Mouse (Mus musculus) embryo, embryonic 11 days (tissue): ENCODE results near the gene Sfxn3.

Experiments
- DNase-seq: peaks from one replicate; pipeline ENCODE4 v3.0.0-alpha.2; 2015

The Sfxn3 gene

DNA sequence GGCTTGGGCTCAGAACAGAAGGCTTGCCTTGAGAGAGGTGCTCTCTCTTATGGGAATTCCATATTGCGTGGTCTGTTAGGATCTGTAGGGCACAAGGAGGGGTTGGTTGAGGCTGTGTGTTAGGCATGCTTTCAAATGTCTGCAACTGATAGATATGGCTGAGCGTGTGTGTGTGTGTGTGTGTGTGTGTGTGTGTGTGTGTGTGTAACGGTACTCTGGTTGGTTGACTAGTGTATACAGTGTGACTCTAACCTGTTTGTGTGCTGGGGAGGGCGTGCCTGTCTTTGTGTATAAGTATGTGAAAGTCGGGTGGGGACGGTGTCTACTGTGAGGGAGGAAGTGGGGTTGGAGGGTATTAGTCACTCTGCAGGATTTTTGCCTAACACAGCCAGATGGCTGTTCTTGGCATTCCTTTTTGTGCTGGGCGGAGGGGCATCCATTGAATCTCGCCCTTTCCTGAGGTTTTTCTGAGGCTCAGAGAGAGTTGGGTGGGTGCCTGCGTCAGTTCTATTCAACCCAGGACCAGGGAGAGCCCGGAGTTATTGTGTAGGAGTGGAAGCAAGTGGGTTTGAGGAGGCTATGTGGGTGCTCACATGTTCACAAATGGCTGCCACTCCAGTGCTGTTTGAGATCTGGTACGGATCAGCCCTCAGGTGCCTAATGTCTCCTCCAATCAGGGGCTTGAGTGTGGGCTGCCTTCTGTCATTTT lies 786 bp downstream of the Sfxn3 start:
- no peak for DNase-seq

DNA sequence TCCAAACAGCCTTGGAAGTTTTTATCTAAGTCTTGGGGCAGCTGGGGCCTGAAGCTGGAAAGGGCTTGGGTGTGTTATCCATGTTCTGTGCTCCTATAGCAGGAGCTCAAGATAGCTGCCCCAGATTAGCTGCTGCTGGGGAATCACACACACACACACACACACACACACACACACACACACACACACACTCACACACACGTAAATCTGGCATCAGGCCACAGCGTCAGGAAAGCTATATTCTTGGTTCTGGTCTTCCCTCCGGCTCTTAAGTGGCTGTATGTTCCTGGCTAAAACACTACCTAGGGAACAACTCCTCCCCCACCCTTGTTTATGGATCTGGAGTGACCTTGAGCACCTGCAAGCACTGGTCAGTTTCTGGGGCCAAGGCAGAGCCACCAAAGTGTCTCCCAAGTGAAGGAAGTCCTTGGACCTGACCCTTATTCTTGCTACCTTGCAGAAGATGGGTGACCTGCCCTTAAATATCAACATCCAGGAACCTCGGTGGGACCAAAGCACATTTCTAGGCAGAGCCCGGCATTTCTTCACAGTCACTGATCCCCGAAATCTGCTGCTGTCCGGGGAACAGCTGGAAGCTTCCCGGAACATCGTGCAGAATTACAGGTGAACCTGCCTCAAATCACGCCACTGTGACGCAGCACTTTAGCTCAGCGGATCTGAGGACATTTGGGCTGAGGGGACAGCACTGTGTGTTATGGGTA lies 1.5 kb downstream of the Sfxn3 start:
- DNase-seq: no peak

DNA sequence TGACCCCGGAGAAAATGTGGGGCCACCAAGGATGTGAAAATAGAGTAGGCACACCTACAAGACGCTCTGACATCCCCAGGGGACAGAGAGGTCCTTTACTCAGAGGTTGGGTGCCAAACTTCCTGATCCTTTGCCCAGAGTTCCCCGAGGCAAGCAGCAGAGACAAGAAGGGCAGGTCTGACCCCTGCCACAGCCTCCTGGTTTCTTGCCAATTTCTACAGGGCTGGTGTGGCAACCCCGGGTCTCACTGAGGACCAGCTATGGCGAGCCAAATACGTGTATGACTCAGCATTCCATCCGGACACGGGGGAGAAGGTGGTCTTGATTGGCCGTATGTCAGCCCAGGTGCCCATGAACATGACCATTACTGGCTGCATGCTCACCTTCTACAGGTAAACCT lies 2.2 kb downstream of the Sfxn3 start:
- DNase-seq: no peak

DNA sequence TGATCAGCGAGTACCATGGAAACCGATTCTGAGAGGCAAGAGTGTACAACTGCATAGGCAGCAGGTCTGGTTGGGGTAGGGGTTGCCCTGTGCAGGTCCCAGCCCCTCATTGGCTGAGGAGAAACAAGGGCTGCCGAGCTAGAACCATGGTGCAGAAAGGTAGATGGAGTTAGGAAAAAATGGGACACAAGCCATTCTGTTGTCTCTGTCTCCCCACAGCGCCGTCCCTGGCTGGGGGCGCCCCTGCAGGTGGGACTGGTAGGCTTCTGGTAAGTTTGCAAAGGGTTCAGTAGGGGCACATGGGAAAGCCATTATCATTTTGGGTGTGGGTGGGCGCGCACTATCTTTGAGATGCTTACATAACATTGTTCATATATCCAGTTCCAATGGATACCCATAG lies 6.1 kb downstream of the Sfxn3 start:
- DNase-seq: no peak

DNA sequence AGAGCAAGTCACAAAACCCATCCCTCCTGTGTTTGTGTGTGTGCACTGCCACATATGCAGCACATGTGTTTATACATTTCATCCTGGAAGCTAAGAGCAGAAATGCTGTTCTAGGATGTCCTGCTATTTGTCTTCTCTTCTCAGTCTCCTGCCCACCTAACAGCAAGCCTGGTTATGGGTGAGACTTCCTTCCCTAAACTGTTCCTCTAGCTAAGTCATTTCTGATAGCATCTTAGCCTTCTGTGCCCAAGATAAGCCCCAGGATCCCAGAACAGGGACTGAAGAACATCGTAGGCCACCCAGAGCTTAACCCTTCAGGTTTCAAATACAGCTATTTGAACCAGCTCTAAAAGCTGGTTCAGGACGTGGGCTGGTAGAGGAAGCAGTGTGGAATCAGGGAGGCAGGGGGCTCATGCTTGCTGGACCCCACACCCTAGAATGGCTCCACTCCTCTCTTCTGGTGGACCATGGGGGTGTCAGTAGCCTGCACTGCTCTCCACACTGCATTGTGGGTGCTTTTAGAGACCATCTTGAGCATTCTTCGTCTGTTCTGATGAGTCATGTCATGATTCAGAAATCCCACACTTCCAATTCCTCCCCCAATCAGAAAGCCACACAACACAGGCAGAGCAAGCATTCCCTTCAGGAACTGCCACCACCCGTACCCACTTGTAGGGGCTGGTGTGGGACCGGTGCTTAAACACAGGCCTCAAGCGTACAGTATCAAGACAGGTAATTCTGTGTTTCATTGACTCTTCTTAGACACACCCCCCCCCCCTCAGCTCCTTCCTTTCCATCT lies 7.8 kb downstream of the Sfxn3 start:
- DNase-seq: no peak

DNA sequence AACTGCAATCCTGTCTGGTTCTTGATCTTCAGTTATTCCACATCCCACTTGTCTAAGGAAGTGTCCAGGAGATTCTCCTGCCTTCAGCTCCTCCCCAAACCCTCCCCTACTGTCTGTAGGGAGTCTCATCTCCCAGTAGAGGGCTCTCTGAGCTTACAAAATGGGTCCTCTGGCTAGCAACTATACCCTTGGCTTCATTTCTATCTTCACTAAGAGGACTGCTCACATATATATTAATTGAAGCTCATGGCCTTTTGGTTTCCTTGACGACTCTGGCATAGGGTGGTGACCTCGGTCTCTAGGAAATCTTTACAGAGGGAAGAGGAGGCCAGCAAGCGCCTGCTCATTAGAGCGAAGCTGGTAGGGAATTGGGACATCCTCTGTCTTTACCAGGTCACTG lies 9.1 kb downstream of the Sfxn3 start:
- peak; percentile 73 for DNase-seq

DNA sequence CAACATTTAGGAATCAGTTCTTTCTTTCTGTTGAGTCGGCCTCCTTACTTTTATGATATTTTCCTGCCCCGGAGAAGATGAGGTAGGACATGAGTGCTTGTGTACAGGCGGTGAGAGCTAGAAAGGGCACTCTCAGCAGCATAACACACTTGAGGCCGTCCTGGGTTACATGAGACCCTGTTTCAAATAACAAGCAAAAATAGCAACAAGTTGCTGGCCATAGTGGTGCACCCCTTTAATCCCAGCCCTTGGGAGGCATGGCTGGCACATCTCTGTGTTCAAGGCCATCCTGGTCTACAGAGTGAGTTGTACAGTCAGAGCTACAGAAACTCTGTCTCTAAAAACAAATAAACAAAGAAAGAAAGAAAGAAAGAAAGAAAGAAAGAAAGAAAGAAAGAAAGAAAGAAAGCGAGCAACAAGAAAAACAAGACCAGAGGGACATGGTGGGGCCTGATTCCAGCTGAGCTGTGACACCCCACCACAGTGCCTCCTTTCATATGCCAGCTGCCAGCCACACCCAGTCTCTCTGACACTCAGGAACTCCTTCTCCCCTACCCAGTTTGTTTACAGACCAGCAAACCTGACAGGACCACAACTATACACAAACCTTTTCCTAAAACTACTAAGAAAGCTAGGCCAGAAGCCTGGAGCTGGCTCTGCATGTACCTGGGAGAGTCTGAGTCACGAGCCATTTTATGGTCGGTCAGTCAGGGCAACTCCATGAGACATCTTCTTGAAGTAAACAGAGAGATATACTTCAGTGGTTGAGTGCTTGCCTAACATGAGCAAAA lies 9.8 kb downstream of the Sfxn3 start:
- DNase-seq: no peak

DNA sequence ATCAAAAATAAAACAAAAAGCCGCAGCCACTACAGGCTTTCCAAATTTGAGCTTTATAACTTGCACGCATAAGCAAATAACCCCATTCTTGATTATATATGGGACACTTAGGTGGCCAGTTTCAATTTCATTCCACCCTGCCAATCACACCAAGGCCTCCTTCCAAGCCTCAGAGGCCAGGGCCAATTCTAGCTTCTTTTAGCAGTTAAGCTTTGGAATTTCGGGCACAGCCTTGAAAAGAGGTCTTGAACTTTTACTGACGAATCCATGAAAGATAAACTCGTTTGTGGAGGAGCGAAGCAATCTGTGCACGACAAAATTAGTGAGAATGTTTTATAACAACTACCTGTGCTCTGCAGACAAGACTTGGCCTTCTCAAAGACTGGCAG lies 10.4 kb downstream of the Sfxn3 start:
- no peak for DNase-seq

DNA sequence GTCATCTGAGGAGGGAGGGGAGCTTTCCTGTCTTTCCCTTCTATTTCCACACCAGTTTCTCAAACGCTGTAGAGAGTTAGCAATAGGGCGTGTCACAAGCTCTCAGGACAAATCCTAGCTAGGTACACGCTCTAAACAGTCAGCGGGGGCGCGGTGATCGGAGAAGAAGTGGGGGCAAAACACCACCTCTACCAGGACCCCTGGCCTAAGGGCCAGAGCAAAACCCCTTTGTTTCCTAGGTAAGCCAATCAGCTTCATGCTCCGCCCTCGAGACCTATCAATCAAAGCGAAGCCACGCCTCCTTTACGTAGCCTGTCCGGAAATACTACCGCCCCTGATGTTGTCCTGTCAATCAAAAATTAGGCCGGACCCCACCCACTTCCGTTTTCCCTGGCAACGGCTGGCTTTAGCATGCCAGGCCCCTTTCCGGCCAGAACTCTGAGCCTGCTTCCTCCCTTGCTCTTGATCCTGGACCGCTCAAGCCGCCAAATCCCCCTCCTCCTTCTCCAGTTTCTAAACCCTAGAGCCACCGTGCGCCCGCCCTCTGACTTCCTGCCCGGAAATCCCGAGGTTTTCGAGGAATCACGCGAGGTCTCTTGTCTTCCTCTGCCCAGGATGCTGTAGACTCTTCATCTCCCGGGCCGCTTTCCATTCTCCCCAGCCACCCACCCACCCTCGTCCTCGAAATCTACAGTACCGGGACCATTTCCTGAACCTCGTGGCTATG lies 11.0 kb downstream of the Sfxn3 start:
- DNase-seq: peak; percentile 99

DNA sequence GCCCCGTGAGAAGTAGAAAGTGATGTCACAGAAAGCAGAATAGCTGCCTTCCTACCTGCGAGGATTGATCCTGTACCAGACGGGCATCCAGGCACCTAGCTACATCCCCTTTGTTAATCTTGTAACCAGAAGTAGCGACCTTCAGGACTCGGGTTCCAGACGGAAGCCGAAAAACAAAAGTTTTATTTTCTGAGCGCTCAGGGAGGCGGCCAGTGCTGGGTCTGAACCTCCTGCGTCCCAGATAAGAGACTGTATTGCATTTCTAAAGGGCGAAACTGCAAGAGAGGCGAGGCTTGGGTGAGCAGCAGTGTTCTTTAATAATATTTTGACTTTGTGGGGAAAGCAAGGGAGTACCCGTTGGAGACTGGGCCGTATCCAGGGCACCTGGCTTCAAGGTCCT lies 11.5 kb downstream of the Sfxn3 start:
- DNase-seq: no peak

DNA sequence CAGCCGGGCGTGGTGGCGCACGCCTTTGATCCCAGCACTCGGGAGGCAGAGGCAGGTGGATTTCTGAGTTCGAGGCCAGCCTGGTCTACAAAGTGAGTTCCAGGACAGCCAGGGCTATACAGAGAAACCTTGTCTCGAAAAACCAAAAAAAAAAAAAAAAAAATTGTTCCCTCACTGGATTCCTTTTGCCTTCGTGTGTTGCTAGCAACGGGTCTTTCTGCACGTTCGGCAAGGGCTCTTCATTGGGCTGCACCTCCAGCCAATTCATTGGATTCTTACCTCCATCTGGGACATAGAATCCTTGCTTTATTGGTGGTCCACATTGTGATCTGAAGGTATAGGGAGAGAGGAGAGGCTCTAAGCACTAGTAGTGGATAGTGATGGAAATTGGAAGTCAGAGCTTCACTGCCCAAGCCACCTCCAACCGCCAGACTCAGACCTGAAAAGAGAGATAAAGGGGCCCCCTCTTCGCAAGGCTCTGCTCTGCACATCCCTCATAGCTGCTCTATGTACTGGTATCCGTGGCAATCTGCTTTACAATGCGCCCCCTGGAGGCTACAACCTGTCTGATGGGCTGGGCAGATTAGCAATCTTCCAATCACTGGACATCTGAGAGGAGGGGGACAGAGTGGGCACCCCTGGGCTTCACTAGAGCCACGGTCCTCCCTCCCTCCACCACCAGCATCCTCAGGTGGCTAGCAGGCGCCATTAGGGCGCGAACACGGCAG lies 16.4 kb downstream of the Sfxn3 start:
- peak; percentile 66 for DNase-seq

DNA sequence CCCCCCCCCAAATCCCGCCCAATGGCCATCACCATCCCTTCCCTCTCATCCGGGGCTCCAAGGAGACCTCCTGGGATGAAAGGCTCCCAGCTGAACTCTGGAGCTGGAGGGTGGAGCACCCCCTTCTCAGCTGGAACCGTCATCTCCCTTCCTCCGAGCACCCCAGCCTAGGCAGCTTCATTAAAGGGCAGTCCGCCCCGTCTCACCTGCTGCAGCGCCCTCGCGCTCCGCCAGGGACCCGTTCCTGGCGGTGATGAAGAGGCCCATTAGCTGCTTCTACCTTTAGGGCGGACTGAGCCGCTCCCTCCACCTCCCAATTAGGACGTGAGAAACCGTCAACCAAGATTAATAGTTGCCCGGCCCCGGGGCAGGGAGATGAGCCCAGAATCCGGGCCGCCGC lies 17.9 kb downstream of the Sfxn3 start:
- no peak for DNase-seq

DNA sequence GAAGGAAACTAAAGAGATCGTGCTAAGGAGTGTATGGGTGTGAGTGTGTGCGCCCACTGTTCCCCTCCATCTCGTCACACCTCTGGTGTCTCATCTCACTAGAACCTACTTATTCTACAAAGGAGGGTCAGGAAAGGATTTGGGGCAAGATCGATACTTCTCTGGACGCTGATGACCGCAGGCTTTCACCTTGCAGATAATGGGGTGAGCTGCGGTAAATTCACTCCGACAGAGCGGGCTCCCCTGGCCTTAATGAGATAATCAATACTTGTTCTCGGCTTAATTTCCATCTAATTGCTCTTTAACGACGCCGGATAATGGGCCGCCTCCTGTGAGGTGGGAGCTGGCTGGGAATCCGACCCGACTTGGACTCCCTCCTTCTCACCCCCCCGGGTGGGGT lies 19.9 kb downstream of the Sfxn3 start:
- no peak for DNase-seq

DNA sequence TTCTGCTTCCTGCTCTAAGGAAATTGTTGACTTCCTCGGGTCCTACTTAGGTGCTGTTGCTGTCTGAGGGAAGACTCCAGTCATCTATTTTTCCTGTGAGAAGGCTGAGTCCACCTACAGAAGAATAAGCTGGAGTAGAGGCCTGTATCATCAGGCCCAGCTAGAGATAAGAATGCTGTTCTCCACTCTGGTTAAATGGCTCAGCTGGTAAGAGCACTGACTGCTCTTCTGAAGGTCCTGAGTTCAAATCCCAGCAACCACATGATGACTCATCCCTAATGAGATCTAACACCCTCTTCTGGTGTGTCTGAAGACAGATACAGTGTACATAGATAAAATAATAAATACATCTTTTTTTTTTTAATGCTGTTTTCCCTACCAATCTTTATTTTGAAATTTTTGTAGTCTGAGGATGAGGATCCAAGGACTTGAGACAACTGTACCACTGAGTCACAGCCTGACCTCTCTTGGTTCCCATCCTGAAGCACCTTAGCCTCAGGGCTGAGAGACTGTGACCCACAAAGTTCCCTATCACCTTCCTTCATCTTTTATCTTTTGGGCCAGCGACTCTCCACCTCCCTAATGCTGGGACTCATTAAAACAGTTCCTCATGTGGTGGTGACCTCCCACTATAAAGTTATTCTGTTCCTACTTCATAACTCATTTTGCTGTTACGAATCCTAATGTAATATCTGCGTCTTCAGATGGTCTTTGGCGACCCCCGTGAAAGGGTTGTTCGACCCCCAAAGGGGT lies 20.6 kb downstream of the Sfxn3 start:
- DNase-seq: no peak

DNA sequence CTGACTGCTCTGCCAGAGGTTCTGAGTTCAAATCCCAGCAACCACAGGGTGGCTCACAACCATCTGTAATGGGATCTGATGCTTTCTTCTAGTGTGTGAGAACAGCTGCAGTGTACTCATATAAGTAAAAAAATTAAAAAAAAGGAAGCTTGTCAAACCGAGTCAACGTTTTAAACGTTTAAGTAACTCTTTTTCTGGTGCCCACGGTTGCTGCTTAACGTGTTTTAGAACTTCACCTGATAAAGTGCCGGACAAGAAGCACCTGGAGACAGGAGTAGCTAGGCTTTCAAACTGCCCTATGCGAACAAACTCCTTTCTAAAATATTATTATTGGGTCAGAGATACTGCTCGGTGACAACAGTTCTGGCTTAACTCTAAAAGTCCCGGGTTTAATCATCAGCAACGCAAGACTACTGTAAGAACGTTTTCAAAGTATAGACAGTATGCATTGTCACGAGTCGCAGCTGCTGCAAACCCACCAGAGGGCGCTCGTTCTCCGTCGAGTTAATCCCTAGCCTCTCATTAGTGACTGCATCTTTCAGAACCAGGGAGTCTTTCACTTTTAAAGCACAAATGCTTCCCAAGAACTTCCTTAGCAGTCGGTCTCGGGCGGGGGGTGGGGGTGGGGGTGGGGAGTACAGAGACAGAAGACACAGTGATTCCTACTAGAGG lies 26.7 kb downstream of the Sfxn3 start:
- peak; percentile 90 for DNase-seq

DNA sequence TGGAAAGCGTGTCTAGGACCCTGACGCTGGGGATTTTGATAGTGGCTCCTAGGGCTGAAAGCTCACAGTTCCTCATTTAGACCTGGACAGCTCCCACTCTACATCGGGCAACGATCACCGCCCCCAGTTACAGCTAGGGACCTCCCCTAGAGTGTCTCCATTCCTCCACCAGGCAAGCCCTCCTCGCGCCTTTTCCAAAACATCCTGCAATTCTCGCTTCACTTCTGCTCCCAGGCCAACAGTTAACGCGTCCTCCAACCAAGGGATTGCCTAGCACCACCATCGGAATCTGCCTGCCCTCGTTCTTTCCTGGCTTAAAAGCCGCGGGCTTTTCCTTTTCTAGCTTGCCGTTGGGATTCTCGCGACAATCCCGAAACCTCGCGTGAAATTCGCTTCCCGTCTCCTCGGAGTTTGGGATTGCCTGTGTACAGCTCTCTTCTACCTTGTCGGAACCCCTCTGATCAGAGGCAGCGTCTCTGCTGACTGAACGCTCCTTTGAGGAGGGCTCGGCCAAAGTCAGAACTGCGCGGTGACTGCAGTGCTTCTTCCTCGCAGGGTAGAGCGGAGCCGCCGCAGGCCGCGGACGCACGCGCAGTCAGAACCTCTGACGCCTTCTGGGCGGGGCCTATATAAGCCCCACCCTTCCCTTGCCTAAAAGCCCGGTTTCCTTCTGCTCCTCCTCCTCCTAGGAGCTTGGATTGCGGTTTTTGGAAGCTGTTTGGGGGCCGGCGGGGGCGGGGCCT lies 27.4 kb downstream of the Sfxn3 start, which contains the start of gene Kazald1:
Gene Kazald1 (plus strand): TSS at position 662 of the 743 bp plus-strand sequence.
- DNase-seq: peak; percentile 95

DNA sequence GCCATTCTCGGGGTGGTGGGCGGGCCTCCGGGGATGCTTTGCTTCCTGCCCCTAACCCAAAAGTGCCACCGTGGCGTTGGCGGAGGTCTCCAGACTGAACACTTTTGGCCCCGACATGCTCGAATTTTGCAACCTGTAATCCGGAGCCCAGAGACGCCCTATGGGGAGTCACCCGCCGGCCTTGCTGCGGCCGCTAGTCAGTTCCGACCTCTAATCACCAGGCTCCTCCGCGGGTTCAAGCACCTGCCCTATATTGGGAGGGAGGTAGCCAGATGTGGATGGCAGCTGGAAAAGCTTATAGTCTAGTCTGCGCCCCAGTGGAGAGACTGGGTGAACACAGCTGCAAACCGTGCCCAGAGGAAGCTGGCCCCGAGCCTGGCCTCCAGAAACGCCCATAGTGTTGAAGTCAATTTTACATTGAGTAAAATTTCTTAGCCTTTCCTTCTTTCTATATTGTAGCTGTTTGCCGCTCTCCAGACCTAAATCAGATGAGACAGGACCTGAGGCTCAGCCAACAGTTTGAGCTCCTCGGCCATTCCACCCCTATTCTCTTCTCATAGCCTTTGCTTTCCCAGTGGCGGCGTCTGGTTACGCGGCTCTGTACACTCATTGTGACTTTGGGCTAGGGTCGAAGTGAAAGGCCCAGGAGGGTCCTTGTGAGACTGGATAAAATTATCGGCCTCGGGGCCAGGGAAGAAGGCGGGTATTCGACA lies 28.2 kb downstream of the Sfxn3 start:
- DNase-seq: no peak

DNA sequence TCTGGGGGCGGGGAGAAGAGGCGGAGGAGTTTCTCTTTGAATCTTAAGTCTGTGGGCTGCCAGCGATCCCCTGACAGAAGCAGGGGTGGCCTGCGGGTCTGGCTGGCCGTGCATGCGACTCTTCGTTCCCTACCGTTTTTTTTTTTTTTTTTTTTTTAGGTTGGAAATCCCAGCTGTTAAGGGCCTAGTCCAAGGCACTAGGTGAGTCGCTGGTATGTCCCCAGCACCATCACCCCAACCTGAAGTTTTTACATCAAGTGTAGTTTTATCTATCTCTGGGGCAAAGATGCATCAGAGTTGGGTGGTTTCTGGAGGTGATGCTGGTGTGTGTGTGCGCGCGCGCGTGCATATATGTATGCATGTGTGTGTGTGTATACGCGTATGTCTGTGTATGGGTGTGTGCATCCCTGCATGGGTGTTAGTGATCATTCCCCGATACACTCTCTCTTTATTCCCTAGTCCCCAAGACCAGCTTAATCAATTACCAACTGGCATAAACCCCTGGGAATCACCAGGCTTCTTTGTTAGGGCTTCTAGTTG lies 28.8 kb downstream of the Sfxn3 start:
- DNase-seq: no peak
